ENCODE assay signal across 14 mouse cellular contexts in the genomic region with DNA sequence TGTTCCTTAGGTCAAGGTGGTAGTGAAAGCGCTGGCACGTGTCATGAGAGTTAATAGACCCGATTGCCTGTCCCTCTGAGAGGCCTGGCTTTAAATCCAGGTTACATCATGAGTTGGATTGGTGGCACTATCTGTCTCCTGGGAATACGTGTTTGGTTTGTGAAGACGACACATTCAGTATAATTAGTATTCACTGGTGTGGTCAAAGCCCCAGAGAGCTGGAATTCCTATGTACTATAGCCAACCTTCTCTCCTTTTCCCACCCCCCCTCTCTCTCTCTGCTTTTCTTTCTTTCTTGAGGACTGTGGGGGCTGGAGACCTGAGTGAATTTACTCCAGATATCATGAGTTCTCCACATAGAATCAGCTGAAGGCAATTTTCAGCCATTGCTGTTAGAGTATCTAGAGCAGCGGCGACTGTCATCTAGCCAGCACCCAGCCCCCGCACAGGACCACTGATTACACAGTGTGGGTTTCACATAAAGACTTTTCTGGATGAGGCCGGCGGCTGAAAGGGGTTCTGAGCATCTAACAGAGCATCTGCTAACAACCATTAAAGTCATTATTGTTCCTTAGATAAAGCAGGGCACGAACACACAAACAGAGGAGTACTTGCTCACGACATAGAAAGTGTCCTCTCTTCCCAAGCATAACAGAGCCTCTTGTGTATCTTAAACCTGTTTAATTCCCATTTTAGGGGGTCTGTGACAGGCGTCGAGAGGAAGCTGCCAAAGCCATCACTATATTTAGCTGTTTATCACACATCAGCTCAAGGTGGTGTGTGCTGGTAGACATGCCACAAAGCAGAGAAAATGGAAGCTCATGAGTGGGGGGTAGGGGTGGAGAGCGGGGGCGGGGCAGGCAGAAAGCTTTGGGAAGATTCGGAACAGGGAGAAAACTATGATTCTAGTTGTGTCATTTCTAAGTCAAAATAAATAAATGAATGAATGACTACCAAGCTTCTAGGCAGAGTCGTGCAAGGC.
DNase-seq lines count a peak whose midpoint lies in the region; ATAC-seq and TF ChIP-seq lines count a peak whose summit lies in the region.
"Had no signal": no experiment of that assay in that cellular context is flagged by ENCODE, and none has a peak within 500 bp of the region (broad histone marks: within the 10 kb centered on the region; RNA-seq: fewer than 3 reads in every experiment).

No protein-coding gene starts in this region.

- H3K36me3 ChIP-seq in heart, embryonic 13.5 days = no peaks in the 10 kb centered on the region
- H3K36me3 ChIP-seq in forebrain, embryonic 10.5 days (replicated peaks) = no peaks in the 10 kb centered on the region
- H3K36me3 ChIP-seq in hindbrain, embryonic 13.5 days = no peaks in the 10 kb centered on the region
- H3K36me3 ChIP-seq in midbrain, postnatal 0 days (ENCODE audit: insufficient read depth, low read length) = no peaks in the 10 kb centered on the region
- H3K36me3 ChIP-seq: intestine, embryonic 15.5 days; limb, embryonic 12.5 days had no signal

- no peak overlapping the region for H3K9ac ChIP-seq in heart, embryonic 13.5 days
- H3K9ac ChIP-seq in hindbrain, embryonic 13.5 days = no peak overlapping the region
- H3K9ac ChIP-seq in midbrain, postnatal 0 days (replicated peaks; ENCODE audit: low read length, poor library complexity, severe bottlenecking) = no peak overlapping the region
- H3K9ac ChIP-seq: intestine, embryonic 15.5 days; limb, embryonic 12.5 days; liver, postnatal 0 days had no signal

- no peak for DNase-seq in heart, postnatal 10 days
- no peak for DNase-seq in forebrain, embryonic 10.5 days (ENCODE audit: extremely low spot score, low spot score)
- DNase-seq in midbrain, postnatal 0 days (ENCODE audit: low spot score) = peak; percentile 54
- DNase-seq in urinary bladder, postnatal 25 days (ENCODE audit: low spot score) = no peak
- no peak for DNase-seq in gastrocnemius, adult 2 months
- DNase-seq: adrenal gland, postnatal 25 days; gastrocnemius, postnatal 10 days; kidney, postnatal 36 days; liver, postnatal 0 days had no signal

- H3K27ac ChIP-seq in heart, embryonic 13.5 days (replicated peaks) = no peak overlapping the region
- H3K27ac ChIP-seq in forebrain, embryonic 10.5 days = peak overlapping the region; percentile 77
- H3K27ac ChIP-seq in hindbrain, embryonic 13.5 days = peak overlapping the region; percentile 1
- H3K27ac ChIP-seq in midbrain, postnatal 0 days (ENCODE audit: low read depth, low read length) = no peak overlapping the region; the same call in 1 of the 2 replicates
- no peak overlapping the region for H3K27ac ChIP-seq in gastrocnemius, adult 2 months
- H3K27ac ChIP-seq: intestine, embryonic 15.5 days; limb, embryonic 12.5 days had no signal

- H3K4me1 ChIP-seq in heart, embryonic 13.5 days = peaks cover 15% of the 10 kb centered on the region
- peaks cover 32% of the 10 kb centered on the region for H3K4me1 ChIP-seq in forebrain, embryonic 10.5 days
- peaks cover 21% of the 10 kb centered on the region for H3K4me1 ChIP-seq in hindbrain, embryonic 13.5 days (replicated peaks)
- 0 out of 2 replicates have a peak, but pooled peaks cover 3% of the 10 kb centered on the region for H3K4me1 ChIP-seq in midbrain, postnatal 0 days (ENCODE audit: insufficient read depth, low read length)
- H3K4me1 ChIP-seq: intestine, embryonic 15.5 days; limb, embryonic 12.5 days had no signal

- no peak for TF ChIP-seq CTCF in midbrain, postnatal 0 days (IDR thresholded peaks at IDR 0.05)
- no peak for TF ChIP-seq CTCF in gastrocnemius, adult 2 months (IDR thresholded peaks at IDR 0.05)

- H3K4me3 ChIP-seq in heart, embryonic 13.5 days = no peak overlapping the region; the same call in 1 of the 2 replicates
- no peak overlapping the region for H3K4me3 ChIP-seq in forebrain, embryonic 10.5 days
- no peak overlapping the region for H3K4me3 ChIP-seq in hindbrain, embryonic 13.5 days
- H3K4me3 ChIP-seq in midbrain, postnatal 0 days (ENCODE audit: low read depth, low read length) = no peak overlapping the region
- no peak overlapping the region for H3K4me3 ChIP-seq in gastrocnemius, adult 2 months
- H3K4me3 ChIP-seq: intestine, embryonic 15.5 days; limb, embryonic 12.5 days had no signal

- H3K9me3 ChIP-seq in heart, embryonic 13.5 days = no peaks in the 10 kb centered on the region
- H3K9me3 ChIP-seq in forebrain, embryonic 10.5 days = no peaks in the 10 kb centered on the region
- no peaks in the 10 kb centered on the region for H3K9me3 ChIP-seq in hindbrain, embryonic 13.5 days
- H3K9me3 ChIP-seq in midbrain, postnatal 0 days (ENCODE audit: low read length) = no peaks in the 10 kb centered on the region
- H3K9me3 ChIP-seq: intestine, embryonic 15.5 days; limb, embryonic 12.5 days had no signal

- WGBS in heart, embryonic 13.5 days = 42% methylated on average over 18 of the region's 18 CpGs
- 67% methylated on average over 18 of the region's 18 CpGs for WGBS in forebrain, embryonic 10.5 days
- 36% methylated on average over 18 of the region's 18 CpGs for whole genome bisulfite sequencing in hindbrain, embryonic 13.5 days
- WGBS in midbrain, postnatal 0 days = 40% methylated on average over 18 of the region's 18 CpGs

- H3K27me3 ChIP-seq in heart, embryonic 13.5 days (replicated peaks) = peaks cover 9% of the 10 kb centered on the region; the same call in 1 of the 2 replicates
- H3K27me3 ChIP-seq in forebrain, embryonic 10.5 days (ENCODE audit: poor library complexity, severe bottlenecking) = no peaks in the 10 kb centered on the region
- H3K27me3 ChIP-seq in hindbrain, embryonic 13.5 days = peaks cover 4% of the 10 kb centered on the region; the same call in 1 of the 2 replicates
- H3K27me3 ChIP-seq in midbrain, postnatal 0 days (ENCODE audit: insufficient read depth, low read length) = no peaks in the 10 kb centered on the region

- H3K4me2 ChIP-seq in heart, embryonic 13.5 days = peak overlapping the region; percentile 65
- H3K4me2 ChIP-seq in hindbrain, embryonic 13.5 days = no peak overlapping the region
- H3K4me2 ChIP-seq in midbrain, postnatal 0 days (ENCODE audit: low read depth, low read length, poor library complexity, severe bottlenecking) = no peak overlapping the region
- H3K4me2 ChIP-seq: intestine, embryonic 15.5 days; limb, embryonic 12.5 days had no signal

- no peak for ATAC-seq in heart, embryonic 13.5 days (ENCODE audit: extremely low read depth, insufficient number of reproducible peaks, low FRiP score, low TSS enrichment)
- peak; percentile 69; the same call in 1 of the 2 replicates for ATAC-seq in hindbrain, embryonic 13.5 days (ENCODE audit: low FRiP score)
- ATAC-seq in midbrain, postnatal 0 days (ENCODE audit: low FRiP score) = no peak
- ATAC-seq in inflammation-experienced regulatory T-cells, adult 6 months = no peak
- ATAC-seq: intestine, embryonic 15.5 days; liver, postnatal 0 days had no signal

- intact Hi-C loops in heart, postnatal 10 days (cut with DNase I) = loop anchor here (2.0 to 10.0 kb wide), 4 partner anchors 376 to 1656 kb away; no protein-coding TSS in a partner anchor
- intact Hi-C loops in gastrocnemius, adult 2 months (cut with DNase I) = loop anchor here (5.0 to 10.0 kb wide), 2 partner anchors 1156 to 1249 kb away; no protein-coding TSS in a partner anchor

Comparison
In these comparisons a context has a peak if more than half of its experiments do, and no peak if none do; other contexts are left out.
1. H3K27ac ChIP-seq: peak in forebrain, embryonic 10.5 days (single experiment) and hindbrain, embryonic 13.5 days (single experiment); none in heart, embryonic 13.5 days (single experiment), midbrain, postnatal 0 days (single experiment) and gastrocnemius, adult 2 months (single experiment).